ENCODE assay signal across 20 mouse cellular contexts in the genomic region with DNA sequence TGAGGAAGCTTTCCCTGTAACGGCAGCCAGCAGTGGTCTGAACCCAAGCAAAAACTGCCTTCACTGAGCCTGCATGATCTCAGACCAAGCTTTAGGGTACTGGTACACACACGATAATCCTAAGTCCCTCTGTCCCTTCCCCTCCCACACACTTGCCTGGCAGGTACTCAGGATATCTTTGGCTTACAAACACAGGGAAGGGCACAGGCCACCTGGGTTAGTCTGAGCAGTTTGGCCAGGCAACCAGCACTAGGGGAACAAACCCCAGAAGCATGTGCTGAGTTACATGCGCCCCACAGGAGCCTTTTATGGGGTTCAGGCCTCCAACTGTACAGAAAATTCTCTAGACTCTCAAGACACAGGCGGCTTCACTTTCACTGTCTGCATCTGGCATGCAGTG.
"Had no signal": no experiment of that assay in that cellular context is flagged by ENCODE, and none has a peak within 500 bp of the region (broad histone marks: within the 10 kb centered on the region; RNA-seq: fewer than 3 reads in every experiment).

No protein-coding gene starts in this region.

- H3K9ac ChIP-seq: liver, embryonic 12.5 days; liver, embryonic 14.5 days; lung, embryonic 15.5 days; midbrain, embryonic 13.5 days; neural tube, embryonic 13.5 days; neural tube, embryonic 15.5 days had no signal

- H3K4me3 ChIP-seq: liver, embryonic 12.5 days; lung, embryonic 15.5 days; midbrain, embryonic 13.5 days; myocyte; neural tube, embryonic 13.5 days; neural tube, embryonic 15.5 days had no signal

- H3K9me3 ChIP-seq: liver, embryonic 12.5 days; lung, embryonic 15.5 days; midbrain, embryonic 13.5 days; neural tube, embryonic 13.5 days; neural tube, embryonic 15.5 days had no signal

- H3K27ac ChIP-seq: liver, embryonic 12.5 days; liver, embryonic 14.5 days; lung, embryonic 15.5 days; midbrain, embryonic 13.5 days; neural tube, embryonic 13.5 days; neural tube, embryonic 15.5 days had no signal

- ATAC-seq: liver, embryonic 12.5 days; lung, postnatal 0 days; midbrain, embryonic 13.5 days; midbrain, embryonic 16.5 days had no signal

- H3K36me3 ChIP-seq: liver, embryonic 12.5 days; lung, embryonic 15.5 days; midbrain, embryonic 13.5 days; neural tube, embryonic 13.5 days; neural tube, embryonic 15.5 days had no signal

- H3K4me2 ChIP-seq: liver, embryonic 12.5 days; lung, embryonic 15.5 days; midbrain, embryonic 11.5 days; midbrain, embryonic 13.5 days; neural tube, embryonic 13.5 days; neural tube, embryonic 15.5 days had no signal

- DNase-seq: lung, adult 2 months; lung, postnatal 14 days; lung, postnatal 36 days; retina, postnatal 1 day; right cerebral cortex, adult 18-20 months; right cerebral cortex, postnatal 25 days; right cerebral cortex, postnatal 4 days; thymus, adult 18-20 months; thymus, postnatal 14 days; thymus, postnatal 36 days had no signal
